9 mouse cellular contexts compared by ENCODE assay signal in the genomic region with DNA sequence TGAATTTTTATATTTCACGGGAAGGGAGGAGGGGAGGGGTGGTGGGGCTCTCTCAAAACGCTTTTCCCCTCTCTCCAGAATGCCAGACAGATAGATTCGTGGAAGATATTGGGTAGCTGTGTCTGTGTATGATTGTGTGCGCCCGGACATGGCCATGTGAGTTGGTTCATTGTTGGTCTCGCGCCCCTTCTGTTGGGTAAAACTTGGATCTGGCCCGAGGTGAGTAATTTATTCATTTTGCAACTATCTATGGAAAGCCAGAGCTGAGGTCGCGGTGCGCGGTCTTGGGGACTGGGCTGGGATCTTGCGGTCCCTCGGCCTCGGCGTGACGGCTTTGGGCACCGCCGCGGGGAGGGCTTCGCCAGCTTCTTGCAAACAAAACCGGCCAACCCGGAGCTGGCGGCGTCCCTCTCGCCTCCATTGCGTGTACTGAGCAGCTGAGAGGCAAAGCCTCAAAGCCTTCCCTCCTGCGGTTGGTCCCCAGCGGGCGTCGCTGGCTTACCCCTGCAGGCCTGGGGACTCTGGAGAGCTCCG. TPM values are rescaled to one million over a fixed set of nuclear protein-coding genes. Genes with fewer than 3 reads are reported as not detected.
DNase-seq lines count a peak whose midpoint lies in the region; ATAC-seq and TF ChIP-seq lines count a peak whose summit lies in the region.
"Had no signal": no experiment of that assay in that cellular context is flagged by ENCODE, and none has a peak within 500 bp of the region (broad histone marks: within the 10 kb centered on the region; RNA-seq: fewer than 3 reads in every experiment).

No protein-coding gene starts in this region.

- H3K9ac ChIP-seq in heart, embryonic 11.5 days (ENCODE audit: low read depth, low read length): no peak overlapping the region
- no peak overlapping the region for H3K9ac ChIP-seq in limb, embryonic 14.5 days (ENCODE audit: low read depth, low read length, severe bottlenecking)

- no peaks in the 10 kb centered on the region for H3K9me3 ChIP-seq in heart, embryonic 11.5 days (replicated peaks; ENCODE audit: control insufficient read depth, low read length)
- no peaks in the 10 kb centered on the region for H3K9me3 ChIP-seq in limb, embryonic 14.5 days (ENCODE audit: control insufficient read depth, low read length)

- H3K4me3 ChIP-seq in heart, embryonic 11.5 days (ENCODE audit: low read depth, low read length): peak overlapping the region; percentile 27
- H3K4me3 ChIP-seq in limb, embryonic 14.5 days (replicated peaks; ENCODE audit: low read length): peak overlapping the region; percentile 23

- ATAC-seq in heart, embryonic 11.5 days (replicated peaks; ENCODE audit: insufficient number of reproducible peaks, low FRiP score, low TSS enrichment): no peak
- ATAC-seq in limb, embryonic 14.5 days (ENCODE audit: low FRiP score, low read depth): no peak

- no peak for DNase-seq in heart, adult 8-10 months (ENCODE audit: low spot score)
- peak; percentile 47 for DNase-seq in right cerebral cortex, postnatal 4 days
- DNase-seq in right cerebral cortex, postnatal 14 days: no peak
- DNase-seq in limb, embryonic 14.5 days (ENCODE audit: low spot score): no peak
- DNase-seq in testis, postnatal 10 days (ENCODE audit: low spot score): no peak
- no peak for DNase-seq in urinary bladder, postnatal 10 days (ENCODE audit: low spot score)
- DNase-seq in adrenal gland, postnatal 25 days: no peak
- DNase-seq: left cerebral cortex, postnatal 4 days had no signal

- H3K4me1 ChIP-seq in heart, embryonic 11.5 days (ENCODE audit: control insufficient read depth, insufficient read depth, low read length): peaks cover 23% of the 10 kb centered on the region
- peaks cover 5% of the 10 kb centered on the region; the same call in 1 of the 2 replicates for H3K4me1 ChIP-seq in limb, embryonic 14.5 days (ENCODE audit: control insufficient read depth, insufficient read depth, low read length)

- no peak overlapping the region for H3K27ac ChIP-seq in heart, embryonic 11.5 days (ENCODE audit: low read depth, low read length)
- H3K27ac ChIP-seq in limb, embryonic 14.5 days (replicated peaks; ENCODE audit: low read depth, low read length): no peak overlapping the region

- no peak for TF ChIP-seq POLR2A in limb, embryonic 14.5 days (IDR thresholded peaks at IDR 0.05; ENCODE audit: borderline replicate concordance, extremely low read depth, insufficient read depth, insufficient read length)

- no peaks in the 10 kb centered on the region for H3K36me3 ChIP-seq in heart, embryonic 11.5 days (ENCODE audit: control insufficient read depth, insufficient read depth, low read length)
- H3K36me3 ChIP-seq in limb, embryonic 14.5 days (ENCODE audit: control insufficient read depth, insufficient read depth, low read length): no peaks in the 10 kb centered on the region

- peaks cover 96% of the 10 kb centered on the region for H3K27me3 ChIP-seq in heart, embryonic 11.5 days (ENCODE audit: control insufficient read depth, insufficient read depth, low read length)
- H3K27me3 ChIP-seq in limb, embryonic 14.5 days (ENCODE audit: control insufficient read depth, insufficient read depth, low read length): peaks cover 98% of the 10 kb centered on the region

- H3K4me2 ChIP-seq in heart, embryonic 11.5 days: peak overlapping the region; percentile 59
- H3K4me2 ChIP-seq in limb, embryonic 14.5 days (replicated peaks; ENCODE audit: low read depth, low read length, severe bottlenecking): peak overlapping the region; percentile 37

- WGBS in heart, embryonic 11.5 days (ENCODE audit: insufficient replicate concordance): under 1% methylated on average over 32 of the region's 32 CpGs
- 1% methylated on average over 32 of the region's 32 CpGs for WGBS in limb, embryonic 14.5 days

RNA-seq across cellular contexts. Expression of a gene that starts 0.3 kb away (rescaled TPM):
- 27.1 and 28.2 TPM in 2 replicates for polyA plus RNA-seq in heart, embryonic 11.5 days (2014; fragmentation: Nextera tagmentation; extraction: Ambion mirVana)
- 10 to 100 TPM; 20.3 to 23.7 (median 21.8) TPM for total RNA-seq in heart, adult 8-10 months (2022)
- polyA plus RNA-seq in limb, embryonic 14.5 days (2012; rRNA removed): 6.9 and 7.9 TPM in 2 replicates
- polyA plus RNA-seq in limb, embryonic 14.5 days (2014; fragmentation: Nextera tagmentation; extraction: Ambion mirVana): 12.0 and 12.1 TPM in 2 replicates
- 27.4 TPM in 2 replicates for total RNA-seq in adrenal gland, postnatal 25 days (2021)

RNA-seq across cellular contexts. Expression of a gene that starts 0.5 kb away (rescaled TPM):
- 0.06 TPM in 1 of 2 replicates, not detected in the other for polyA plus RNA-seq in heart, embryonic 11.5 days (2014; fragmentation: Nextera tagmentation; extraction: Ambion mirVana)
- total RNA-seq in heart, adult 8-10 months (2022): not detected
- polyA plus RNA-seq in limb, embryonic 14.5 days (2012; rRNA removed): 0.01 and 0.15 TPM in 2 replicates
- not detected in 2 replicates for polyA plus RNA-seq in limb, embryonic 14.5 days (2014; fragmentation: Nextera tagmentation; extraction: Ambion mirVana)
- total RNA-seq in adrenal gland, postnatal 25 days (2021): not detected in 2 replicates
